Mouse (Mus musculus): ENCODE results near the gene Pwp2. TPM values are rescaled to one million over a fixed set of nuclear protein-coding genes. Genes with fewer than 3 reads are reported as not detected.

Gene Pwp2
- 7.1 TPM for polyA plus RNA-seq (2014; fragmentation: Illumina TruSeq; extraction: RNeasy Lipid Tissue Mini Kit (QIAGEN cat#74804); ENCODE audit: low read depth, low replicate concordance)

DNA sequence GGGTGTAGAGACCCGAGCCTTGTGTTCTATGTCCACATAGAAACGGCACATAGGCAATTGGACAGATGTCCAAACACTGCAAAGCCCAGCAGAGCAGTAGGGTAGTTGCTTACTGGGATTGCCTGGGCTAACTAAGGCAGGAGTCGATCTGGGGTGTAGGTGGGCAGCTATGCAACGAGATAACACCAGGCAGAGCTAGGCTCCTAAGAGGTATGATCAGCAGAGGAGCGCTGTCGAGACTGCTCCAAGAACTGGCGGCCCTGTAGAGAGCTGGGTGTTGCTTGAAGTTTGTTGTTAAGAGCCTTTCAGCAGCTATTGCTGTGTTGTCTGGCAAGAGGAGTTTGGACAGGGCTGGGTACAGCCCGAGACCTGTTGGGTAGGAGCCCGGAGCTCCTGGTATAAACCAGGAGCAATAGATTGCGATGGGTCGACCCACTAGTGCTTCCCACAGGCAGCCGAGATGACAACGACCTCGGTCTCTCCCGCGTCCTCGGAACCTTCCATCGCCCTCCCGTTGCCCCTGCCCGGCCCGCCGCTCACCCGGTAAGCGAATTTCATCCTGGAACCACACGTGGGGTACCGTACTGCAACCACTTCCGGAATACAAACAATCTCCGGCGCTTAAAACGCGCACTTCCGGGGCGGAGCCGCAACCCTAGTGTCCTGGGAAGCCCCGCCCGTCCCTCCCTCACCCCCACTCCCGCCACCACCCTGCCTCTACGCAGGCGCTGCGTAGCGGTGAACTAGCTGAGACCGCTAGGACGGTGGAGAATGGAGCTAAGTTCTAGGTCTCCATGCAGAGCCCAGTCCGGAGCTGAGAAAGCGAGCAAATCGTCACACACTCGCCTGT lies at the start of gene Pwp2:
Pwp2 (minus strand) TSS at position 619 of the 850 bp plus-strand sequence.

DNA sequence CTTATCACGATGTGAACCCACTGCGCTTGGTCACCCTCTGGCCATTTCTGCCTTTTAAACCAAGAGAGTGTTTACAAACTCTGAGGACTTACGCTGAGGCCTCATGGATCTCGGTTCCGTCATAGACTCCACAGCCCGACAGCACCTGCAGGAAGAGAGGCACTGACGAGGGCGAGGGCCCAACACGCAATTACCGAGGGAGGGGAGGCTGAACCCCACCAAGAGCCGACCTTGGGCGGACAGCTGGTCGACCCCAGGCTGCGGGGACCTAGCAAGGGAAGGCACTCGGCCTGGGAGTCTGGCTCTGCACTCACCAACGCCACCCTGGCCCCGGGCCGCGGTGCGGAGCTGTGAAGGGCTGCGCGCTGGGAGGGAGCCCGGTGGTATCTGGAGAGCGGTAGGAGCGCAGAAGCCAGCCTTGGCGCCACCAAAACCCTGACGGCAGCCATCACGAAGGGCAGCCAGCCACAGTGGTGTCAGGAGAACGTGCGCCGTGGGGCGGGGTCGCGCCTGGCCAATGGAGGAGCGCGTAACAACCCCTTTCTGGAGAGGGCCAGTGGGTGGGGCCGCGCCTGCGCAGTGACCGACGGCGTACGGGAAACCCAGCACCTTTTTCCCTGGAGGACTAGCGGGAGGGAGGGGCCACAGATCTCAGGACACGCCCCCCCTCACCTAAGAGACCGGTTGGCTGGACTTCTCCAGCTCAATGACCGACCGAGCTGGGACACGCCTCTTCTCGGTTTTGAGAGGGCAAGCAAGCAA lies 15.5 kb downstream of the Pwp2 start, which contains the start of gene D10Jhu81e:
D10Jhu81e (minus strand) TSS at position 502 of the 762 bp plus-strand sequence.

Other genes with a start within 250 kb of the Pwp2 start
- gene Trpm2, start 214.6 kb downstream of the Pwp2 start, polyA plus RNA-seq (2014; fragmentation: Illumina TruSeq; extraction: RNeasy Lipid Tissue Mini Kit (QIAGEN cat#74804); ENCODE audit: low read depth, low replicate concordance), result 1.5 TPM
- gene 1810043G02Rik, start 206.6 kb downstream of the Pwp2 start, polyA plus RNA-seq (2014; fragmentation: Illumina TruSeq; extraction: RNeasy Lipid Tissue Mini Kit (QIAGEN cat#74804); ENCODE audit: low read depth, low replicate concordance), result 20.0 TPM
- 61.7 TPM for gene Pfkl, start 175.1 kb downstream of the Pwp2 start, polyA plus RNA-seq (2014; fragmentation: Illumina TruSeq; extraction: RNeasy Lipid Tissue Mini Kit (QIAGEN cat#74804); ENCODE audit: low read depth, low replicate concordance)
- 0.87 TPM for gene Dnmt3l, start 143.2 kb downstream of the Pwp2 start, polyA plus RNA-seq (2014; fragmentation: Illumina TruSeq; extraction: RNeasy Lipid Tissue Mini Kit (QIAGEN cat#74804); ENCODE audit: low read depth, low replicate concordance)
- gene Aire, start 141.5 kb downstream of the Pwp2 start, polyA plus RNA-seq (2014; fragmentation: Illumina TruSeq; extraction: RNeasy Lipid Tissue Mini Kit (QIAGEN cat#74804); ENCODE audit: low read depth, low replicate concordance), result 0.69 TPM
- gene Icosl, start 115.8 kb downstream of the Pwp2 start, polyA plus RNA-seq (2014; fragmentation: Illumina TruSeq; extraction: RNeasy Lipid Tissue Mini Kit (QIAGEN cat#74804); ENCODE audit: low read depth, low replicate concordance), result 24.8 TPM
- gene D10Jhu81e, start 15.4 kb downstream of the Pwp2 start, polyA plus RNA-seq (2014; fragmentation: Illumina TruSeq; extraction: RNeasy Lipid Tissue Mini Kit (QIAGEN cat#74804); ENCODE audit: low read depth, low replicate concordance), result 102 TPM
- 38.6 TPM for gene Trappc10, start 59.5 kb upstream of the Pwp2 start, polyA plus RNA-seq (2014; fragmentation: Illumina TruSeq; extraction: RNeasy Lipid Tissue Mini Kit (QIAGEN cat#74804); ENCODE audit: low read depth, low replicate concordance)
- gene Agpat3, start 167.3 kb upstream of the Pwp2 start, polyA plus RNA-seq (2014; fragmentation: Illumina TruSeq; extraction: RNeasy Lipid Tissue Mini Kit (QIAGEN cat#74804); ENCODE audit: low read depth, low replicate concordance), result 234 TPM
- gene Rrp1, start 227.9 kb upstream of the Pwp2 start, polyA plus RNA-seq (2014; fragmentation: Illumina TruSeq; extraction: RNeasy Lipid Tissue Mini Kit (QIAGEN cat#74804); ENCODE audit: low read depth, low replicate concordance), result 190 TPM
- gene Cstb, start 240.5 kb upstream of the Pwp2 start, polyA plus RNA-seq (2014; fragmentation: Illumina TruSeq; extraction: RNeasy Lipid Tissue Mini Kit (QIAGEN cat#74804); ENCODE audit: low read depth, low replicate concordance), result 230 TPM